Mouse (Mus musculus) gastrocnemius, postnatal 10 days (tissue): ENCODE measurements at regions not wholly inside any gene's neighbourhood (a gene's known extent, or its start where the extent isn't known, plus 50 kb on each side); places are given as distances from the start of the nearest gene placed in this dataset.

ENCODE experiments used
- DNase-seq: peaks from one replicate; pipeline ENCODE4 v3.0.0; 2021; ENCODE audit warnings: mixed read lengths

DNA sequence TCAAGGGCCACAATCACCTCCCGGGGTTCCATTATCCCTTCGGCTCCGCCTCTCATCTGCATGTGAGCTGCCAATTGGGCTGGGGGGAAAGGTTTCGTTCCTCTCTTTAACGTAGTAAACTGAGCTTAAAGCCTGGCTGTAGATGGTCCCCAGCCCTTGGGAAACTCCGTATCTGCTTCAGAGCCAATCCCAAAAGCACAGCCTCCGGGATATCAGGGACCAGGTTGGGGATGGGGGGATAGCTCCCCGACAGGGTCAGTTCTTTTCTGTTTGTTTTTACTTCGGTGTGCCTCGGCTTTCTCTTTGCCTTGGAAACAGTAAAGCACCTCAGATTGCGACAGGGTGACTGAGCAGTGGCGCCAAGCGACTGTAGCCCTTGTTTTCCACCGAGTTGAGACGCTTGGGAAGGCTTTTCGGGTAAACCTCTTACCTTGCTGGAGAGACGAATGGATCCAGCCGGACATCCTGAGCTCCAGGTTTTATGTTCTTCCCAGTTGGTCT, 64.5 kb downstream of the Tfap2c start:
- DNase-seq = no peak

DNA sequence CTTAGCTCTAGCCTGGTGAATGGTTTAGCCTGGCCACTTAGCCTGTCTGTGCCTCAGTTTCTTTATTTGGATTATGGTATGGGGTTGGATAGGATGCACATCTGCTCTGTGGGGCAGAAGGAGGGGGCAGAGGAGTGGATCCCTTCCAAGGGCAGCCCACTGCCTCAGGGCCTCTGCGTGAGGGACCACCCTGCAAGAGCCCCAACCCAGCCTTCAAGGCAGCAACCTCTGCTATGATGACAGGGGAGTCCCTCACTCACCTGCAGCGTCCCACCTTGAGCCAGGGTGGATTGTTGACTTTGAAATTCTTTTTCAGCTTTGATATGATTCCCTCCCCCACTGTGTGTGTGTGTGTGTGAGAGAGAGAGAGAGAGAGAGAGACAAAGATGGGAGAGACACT, 65.8 kb downstream of the Tfap2c start:
- DNase-seq = no peak

GRCm38 (mm10) chr2:172615582-172615981, 66.2 kb downstream of the Tfap2c start:
- no peak for DNase-seq

- DNase-seq = no peak
These were observed 69.8 kb downstream of the Tfap2c start for GRCm38 (mm10) chr2:172619168-172619567.

DNA sequence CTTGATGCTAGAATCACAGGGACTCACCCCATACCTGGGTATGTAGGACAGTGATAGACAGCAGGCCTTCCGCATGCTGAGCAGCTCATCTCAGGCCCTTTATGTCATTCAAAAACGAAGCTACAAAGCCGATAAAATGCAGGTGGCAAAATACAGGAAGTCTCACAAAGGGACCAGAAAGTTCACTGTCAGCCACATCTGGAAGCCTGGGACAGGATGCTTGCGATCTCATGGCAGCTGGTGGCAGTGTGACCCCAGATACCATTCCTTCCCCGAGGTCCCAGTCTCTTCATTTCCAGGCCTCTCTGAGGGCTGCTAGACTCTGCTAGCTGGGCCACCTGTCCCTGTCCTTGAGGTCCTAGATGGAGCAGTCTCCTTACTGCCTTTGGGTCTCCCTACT, 70.6 kb downstream of the Tfap2c start:
- no peak for DNase-seq

- DNase-seq = no peak
These were observed 74.3 kb downstream of the Tfap2c start for GRCm38 (mm10) chr2:172623707-172624106.

GRCm38 (mm10) chr2:172627353-172628306, 78.2 kb downstream of the Tfap2c start:
- no peak for DNase-seq

DNA sequence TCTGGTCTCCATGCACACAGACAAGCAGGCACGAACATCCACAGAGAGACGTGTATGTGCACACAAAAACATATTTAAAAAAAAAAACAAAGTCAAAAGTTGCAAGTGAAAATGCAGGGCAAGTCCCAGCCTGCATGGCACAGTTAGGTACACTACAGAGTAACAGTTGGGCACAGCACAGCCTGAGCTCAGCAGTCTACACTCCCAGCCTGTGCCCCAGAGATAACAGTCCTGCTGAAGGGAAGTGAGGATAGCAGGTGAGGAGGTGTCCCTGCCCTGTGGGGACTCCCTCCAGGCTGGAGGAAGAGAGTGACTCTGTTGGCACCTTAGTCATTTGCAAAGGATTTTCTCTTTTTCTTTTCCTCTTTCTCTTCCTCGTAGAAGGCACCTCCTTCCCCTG, 80.9 kb downstream of the Tfap2c start:
- no peak for DNase-seq

GRCm38 (mm10) chr2:172642616-172643015, 93.2 kb downstream of the Tfap2c start:
- DNase-seq = no peak

DNA sequence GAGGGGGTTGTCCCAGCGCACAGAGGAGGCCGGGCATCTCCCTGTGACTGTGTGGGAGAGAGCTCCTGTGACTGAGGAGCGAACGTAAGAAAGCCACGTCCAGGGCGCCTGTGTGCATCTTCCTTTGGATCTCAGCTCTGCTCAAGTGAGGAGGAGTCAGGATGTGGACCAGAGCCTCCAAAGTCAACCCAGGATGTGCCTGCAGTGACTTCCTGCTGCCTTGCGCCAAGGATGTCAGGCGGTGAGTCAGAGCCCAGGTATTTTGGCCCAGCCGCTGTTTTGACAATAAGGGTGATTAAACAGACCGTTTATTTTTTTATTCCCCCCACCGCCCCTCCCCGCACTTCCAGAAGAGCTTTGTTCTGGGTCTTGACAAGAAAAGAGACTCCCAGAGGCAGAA, 94.5 kb downstream of the Tfap2c start:
- DNase-seq = peak; percentile 24

GRCm38 (mm10) chr2:172644451-172644850, 95.1 kb downstream of the Tfap2c start:
- no peak for DNase-seq

DNA sequence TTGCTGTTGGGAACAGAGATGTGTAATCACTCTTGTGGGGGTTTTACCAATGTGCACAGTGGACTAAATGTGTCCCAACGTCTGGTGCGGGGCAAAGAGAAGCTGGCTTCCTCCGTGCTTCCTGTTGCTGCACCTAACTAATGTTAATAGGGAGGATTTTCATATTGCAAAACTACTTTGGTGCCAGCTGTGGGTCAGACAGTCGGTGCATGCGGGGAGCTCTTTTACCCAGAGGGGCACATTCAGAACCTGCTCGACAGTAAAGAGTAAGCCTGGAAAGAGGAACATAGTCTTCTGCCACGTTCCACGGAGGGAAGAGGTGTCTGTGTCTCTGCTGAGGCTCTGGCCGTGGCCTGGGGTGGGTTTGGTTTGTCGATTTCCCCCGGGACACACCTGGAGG, 98.7 kb downstream of the Tfap2c start:
- DNase-seq = no peak

GRCm38 (mm10) chr2:172660479-172660878, 111.1 kb downstream of the Tfap2c start:
- DNase-seq = no peak

GRCm38 (mm10) chr2:172660916-172661315, 111.5 kb downstream of the Tfap2c start:
- DNase-seq = no peak

GRCm38 (mm10) chr2:172661418-172661980, 112.1 kb downstream of the Tfap2c start:
- DNase-seq = no peak

- no peak for DNase-seq
These were observed 112.8 kb downstream of the Tfap2c start for GRCm38 (mm10) chr2:172662165-172662564.

DNA sequence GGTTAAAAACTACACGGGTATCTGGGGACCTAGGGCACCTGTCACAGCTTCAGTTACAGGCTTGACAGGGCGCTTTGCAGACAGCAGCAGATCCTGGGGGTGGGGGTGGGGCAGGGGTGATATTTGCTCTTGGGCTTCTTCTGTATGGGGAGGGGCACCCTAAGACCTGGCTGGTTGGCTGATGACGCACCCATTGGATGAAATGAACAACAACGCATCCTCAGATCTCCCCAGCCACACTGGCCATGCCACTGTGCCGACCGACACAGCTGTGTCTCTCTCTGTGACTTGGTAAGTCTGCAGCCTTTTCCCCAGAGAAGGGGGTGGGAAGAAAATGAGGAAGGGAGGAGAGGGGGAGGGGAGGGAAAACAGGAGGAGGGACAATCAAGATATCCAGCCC, 114.3 kb downstream of the Tfap2c start:
- DNase-seq = no peak

GRCm38 (mm10) chr2:172673081-172673480, 123.7 kb downstream of the Tfap2c start:
- no peak for DNase-seq

GRCm38 (mm10) chr2:172674641-172675040, 125.2 kb downstream of the Tfap2c start:
- no peak for DNase-seq

GRCm38 (mm10) chr2:172675081-172675480, 125.7 kb downstream of the Tfap2c start:
- DNase-seq = no peak

- no peak for DNase-seq
These were observed 140.8 kb downstream of the Tfap2c start for GRCm38 (mm10) chr2:172690196-172690595.

DNA sequence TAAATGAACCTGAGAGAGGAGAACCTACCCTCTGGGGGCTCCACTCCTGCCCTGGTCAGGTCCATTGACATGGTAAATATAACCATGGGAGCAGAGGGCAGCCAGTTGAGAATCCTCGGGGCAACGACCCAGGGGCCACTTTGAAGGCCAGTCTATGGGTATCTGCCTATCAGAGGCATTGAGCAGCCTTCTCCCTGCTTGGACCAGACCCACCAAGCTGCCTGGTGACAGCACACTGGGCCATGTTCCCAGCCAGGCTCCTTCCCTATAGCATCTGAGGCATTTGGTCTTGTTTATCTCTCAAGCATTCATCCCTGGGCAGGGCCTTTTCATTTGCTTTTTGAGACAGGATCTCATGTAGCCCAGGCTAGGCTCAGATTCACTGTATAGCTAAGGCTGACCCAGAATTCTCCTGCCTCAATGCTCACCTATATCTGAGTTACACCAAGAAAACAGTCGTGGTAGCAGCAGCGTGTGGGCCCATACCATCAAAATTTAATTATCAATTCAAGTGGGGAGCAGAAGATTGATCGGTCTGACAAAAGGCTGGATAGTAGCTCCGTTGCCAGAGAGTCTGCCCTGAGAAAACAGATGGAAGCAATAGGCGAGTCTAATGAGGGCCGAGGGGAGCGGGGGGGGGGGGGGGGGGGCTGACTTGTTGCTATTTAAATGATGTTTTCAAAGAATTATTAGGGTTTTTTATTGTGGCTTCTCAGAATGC, 141.7 kb downstream of the Tfap2c start:
- DNase-seq = no peak

- DNase-seq = no peak
These were observed 149.6 kb downstream of the Tfap2c start for GRCm38 (mm10) chr2:172698961-172699360.
